Mouse (Mus musculus): ENCODE results near the gene Gdi1. TPM values are rescaled to one million over a fixed set of nuclear protein-coding genes. Genes with fewer than 3 reads are reported as not detected.

Gdi1 gene
- 383 TPM for polyA plus RNA-seq (2021)

- no peak for DNase-seq (ENCODE audit: low read depth, low spot score)
- in situ Hi-C loops (cut with MboI; ENCODE audit: low pct_unique_long_range_greater_than_20kb), result no loop called here
- ChIA-PET POLR2A (interaction anchor here (0.6 kb wide), 2 partner anchors 15 to 21 kb away, joined by 3 read pairs; no protein-coding TSS in a partner anchor), CTCF (no interaction called here)
- TF ChIP-seq CTCF (IDR thresholded peaks at IDR 0.05), result no peak
- ATAC-seq, result peak; percentile 66
- H3K27me3 ChIP-seq, result peaks cover 3% of the 10 kb centered on the region
Measured at GRCm38 (mm10) chrX:74304867-74305700, at the start of gene Gdi1. Gene Gdi1 (plus strand): TSS chrX:74304998.

- CTCF ChIA-PET, result interaction anchor here (1.3 kb wide), 1 partner anchor 8 kb away, joined by 5 read pairs; the partner anchor contains the start of gene Flna
- TF ChIP-seq CTCF (IDR thresholded peaks at IDR 0.05), result no peak
- ATAC-seq (no peak), DNase-seq (ENCODE audit: low read depth, low spot score) (no peak)
- H3K27me3 ChIP-seq, result peaks cover 9% of the 10 kb centered on the region
- POLR2A ChIA-PET, result interaction anchor here (1.3 kb wide), 1 partner anchor 13 kb away, joined by 5 read pairs; the partner anchor contains the start of gene Rpl10
- in situ Hi-C loops (cut with MboI; ENCODE audit: low pct_unique_long_range_greater_than_20kb), result no loop called here
Measured at GRCm38 (mm10) chrX:74257746-74258145, 47.1 kb upstream of the Gdi1 start.

GRCm38 (mm10) chrX:74269736-74270061 is 35.1 kb upstream of the Gdi1 start:
- no peaks in the 10 kb centered on the region for H3K27me3 ChIP-seq
- TF ChIP-seq CTCF (IDR thresholded peaks at IDR 0.05), result no peak
- ATAC-seq (peak; percentile 9), DNase-seq (ENCODE audit: low read depth, low spot score) (no peak)
- CTCF ChIA-PET, result interaction anchor here (1.4 to 1.6 kb wide), 2 partner anchors 13 to 21 kb away, joined by 5 read pairs; no protein-coding TSS in a partner anchor
- POLR2A ChIA-PET, result interaction anchor here (1.0 to 1.7 kb wide), 3 partner anchors 8 to 269 kb away, joined by 3 to 7 read pairs (median 3); no protein-coding TSS in a partner anchor
- in situ Hi-C loops (cut with MboI; ENCODE audit: low pct_unique_long_range_greater_than_20kb), result no loop called here

- DNase-seq (ENCODE audit: low read depth, low spot score), result peak; percentile 91
- ATAC-seq, result peak; percentile 66
- POLR2A ChIA-PET, result interaction anchor here (0.7 to 1.7 kb wide), 5 partner anchors 8 to 25 kb away, joined by 3 to 7 read pairs (median 6); partner anchors contain the start of gene Taz
- no peaks in the 10 kb centered on the region for H3K27me3 ChIP-seq
- TF ChIP-seq CTCF (IDR thresholded peaks at IDR 0.05), result no peak
- in situ Hi-C loops (cut with MboI; ENCODE audit: low pct_unique_long_range_greater_than_20kb), result no loop called here
- CTCF ChIA-PET, result interaction anchor here (1.4 to 1.6 kb wide), 2 partner anchors 13 to 22 kb away, joined by 5 read pairs; no protein-coding TSS in a partner anchor
Measured at GRCm38 (mm10) chrX:74270062-74270901, 34.5 kb upstream of the Gdi1 start, which contains the start of gene Rpl10. Gene Rpl10 (plus strand): TSS chrX:74270812.

- in situ Hi-C loops (cut with MboI; ENCODE audit: low pct_unique_long_range_greater_than_20kb), result no loop called here
- ATAC-seq (no peak), DNase-seq (ENCODE audit: low read depth, low spot score) (no peak)
- no peaks in the 10 kb centered on the region for H3K27me3 ChIP-seq
- ChIA-PET CTCF (no interaction called here), POLR2A (interaction anchor here (0.6 to 1.7 kb wide), 5 partner anchors 10 to 25 kb away, joined by 3 to 8 read pairs (median 7); no protein-coding TSS in a partner anchor)
- no peak for TF ChIP-seq CTCF (IDR thresholded peaks at IDR 0.05)
Measured at GRCm38 (mm10) chrX:74270902-74271551, 33.8 kb upstream of the Gdi1 start.

GRCm38 (mm10) chrX:74273422-74274322 is 31.1 kb upstream of the Gdi1 start:
- ChIA-PET CTCF (interaction anchor here (1.1 kb wide), 1 partner anchor 17 kb away, joined by 3 read pairs; no protein-coding TSS in a partner anchor), POLR2A (interaction anchor here (0.9 kb wide), 1 partner anchor 8 kb away, joined by 3 read pairs; the partner anchor contains the start of gene Taz)
- no peak for DNase-seq (ENCODE audit: low read depth, low spot score)
- H3K27me3 ChIP-seq, result peaks cover 2% of the 10 kb centered on the region
- in situ Hi-C loops (cut with MboI; ENCODE audit: low pct_unique_long_range_greater_than_20kb), result no loop called here
- no peak for ATAC-seq
- TF ChIP-seq CTCF (IDR thresholded peaks at IDR 0.05), result no peak

- DNase-seq (ENCODE audit: low read depth, low spot score), result no peak
- ChIA-PET POLR2A (interaction anchor here (1.2 kb wide), 1 partner anchor 35 kb away, joined by 4 read pairs; the partner anchor contains the start of gene Fam50a), CTCF (no interaction called here)
- ATAC-seq, result no peak
- peaks cover 8% of the 10 kb centered on the region for H3K27me3 ChIP-seq
- no peak for TF ChIP-seq CTCF (IDR thresholded peaks at IDR 0.05)
- in situ Hi-C loops (cut with MboI; ENCODE audit: low pct_unique_long_range_greater_than_20kb), result no loop called here
Measured at GRCm38 (mm10) chrX:74277916-74278315, 26.9 kb upstream of the Gdi1 start.

GRCm38 (mm10) chrX:74281041-74281731 is 23.6 kb upstream of the Gdi1 start:
- peaks cover 19% of the 10 kb centered on the region for H3K27me3 ChIP-seq
- CTCF ChIA-PET, result interaction anchor here (1.3 kb wide), 2 partner anchors 32 to 133 kb away, joined by 3 to 4 read pairs; no protein-coding TSS in a partner anchor
- POLR2A ChIA-PET, result interaction anchor here (1.0 to 2.3 kb wide), 4 partner anchors 8 to 35 kb away, joined by 3 to 10 read pairs (median 7); partner anchors contain the start of gene Rpl10
- DNase-seq (ENCODE audit: low read depth, low spot score), result no peak
- in situ Hi-C loops (cut with MboI; ENCODE audit: low pct_unique_long_range_greater_than_20kb), result loop anchor here (5.0 kb wide), 1 partner anchor 34 kb away; the partner anchor contains the start of gene Flna
- no peak for TF ChIP-seq CTCF (IDR thresholded peaks at IDR 0.05)
- no peak for ATAC-seq

Data from Patski (cell line).